Mouse (Mus musculus) embryonic facial prominence, embryonic 14.5 days (tissue): ENCODE results near the gene Ptprm. TPM values are rescaled to one million over a fixed set of nuclear protein-coding genes. Genes with fewer than 3 reads are reported as not detected.

Experiments used
- ATAC-seq: fragments of 200-750 bp; cut with Nextera tagmentation; 2 replicates; pipeline ENCODE4 v1.8.0; 2017; ENCODE audit warnings: low read depth, moderate number of reproducible peaks, moderate TSS enrichment
- DNase-seq: peaks from one replicate; pipeline ENCODE4 v3.0.0-alpha.2; 2015; ENCODE audit warnings: low spot score
- H3K27ac ChIP-seq: fragments of 300-500 bp; sonication (generic); replicated peaks from 2 replicates; pipeline ENCODE4 v1.5.1; 2014; ENCODE audit warnings: low read depth, mild to moderate bottlenecking, low read length, moderate library complexity
- H3K27me3 ChIP-seq: fragments of 300-500 bp; sonication (generic); replicated peaks from 2 replicates; pipeline ENCODE4 v1.6.1; 2014; ENCODE audit warnings: low read length; ENCODE audit not compliant: control insufficient read depth, insufficient read depth
- H3K36me3 ChIP-seq: fragments of 300-500 bp; sonication (generic); 2 replicates; pipeline ENCODE4 v1.6.1; 2014; ENCODE audit warnings: low read length, mixed read lengths; ENCODE audit not compliant: control insufficient read depth, insufficient read depth
- H3K4me1 ChIP-seq: fragments of 300-500 bp; sonication (generic); 2 replicates; pipeline ENCODE4 v1.6.1; 2014; ENCODE audit warnings: antibody characterized with exemption, low read length; ENCODE audit not compliant: control insufficient read depth, insufficient read depth
- H3K4me2 ChIP-seq: fragments of 300-500 bp; sonication (generic); 2 replicates; pipeline ENCODE4 v1.6.1; 2014; ENCODE audit warnings: low read depth, mild to moderate bottlenecking, low read length, moderate library complexity, mixed read lengths
- H3K4me3 ChIP-seq: fragments of 300-500 bp; sonication (generic); 2 replicates; pipeline ENCODE4 v1.5.1; 2014; ENCODE audit warnings: low read depth, mild to moderate bottlenecking, low read length
- H3K9ac ChIP-seq: fragments of 300-500 bp; sonication (generic); 2 replicates; pipeline ENCODE4 v1.6.1; 2014; ENCODE audit warnings: low read depth, mild to moderate bottlenecking, low read length, moderate library complexity, mixed read lengths
- H3K9me3 ChIP-seq: fragments of 300-500 bp; sonication (generic); 2 replicates; pipeline ENCODE4 v1.6.1; 2016; ENCODE audit warnings: low read length; ENCODE audit not compliant: control insufficient read depth
- WGBS: fragments of 180-500 bp; shearing (Covaris S2); extraction: QIAGEN DNeasy Blood & Tissue Kit; methylation state at CpG from one replicate; pipeline ENCODE4 v1.1.7; 2014; 5-methylcytosine and 5-hydroxymethylcytosine counted together
- polyA plus RNA-seq: library from polyadenylated mRNA; unstranded; fragments of >200 nt; fragmentation: Nextera tagmentation; extraction: Ambion mirVana; gene quantifications from 2 replicates; pipeline ENCODE4 v1.2.1, GENCODE M21; 2014

Gene Ptprm
- 20.4 and 22.3 TPM in 2 replicates for polyA plus RNA-seq

DNA sequence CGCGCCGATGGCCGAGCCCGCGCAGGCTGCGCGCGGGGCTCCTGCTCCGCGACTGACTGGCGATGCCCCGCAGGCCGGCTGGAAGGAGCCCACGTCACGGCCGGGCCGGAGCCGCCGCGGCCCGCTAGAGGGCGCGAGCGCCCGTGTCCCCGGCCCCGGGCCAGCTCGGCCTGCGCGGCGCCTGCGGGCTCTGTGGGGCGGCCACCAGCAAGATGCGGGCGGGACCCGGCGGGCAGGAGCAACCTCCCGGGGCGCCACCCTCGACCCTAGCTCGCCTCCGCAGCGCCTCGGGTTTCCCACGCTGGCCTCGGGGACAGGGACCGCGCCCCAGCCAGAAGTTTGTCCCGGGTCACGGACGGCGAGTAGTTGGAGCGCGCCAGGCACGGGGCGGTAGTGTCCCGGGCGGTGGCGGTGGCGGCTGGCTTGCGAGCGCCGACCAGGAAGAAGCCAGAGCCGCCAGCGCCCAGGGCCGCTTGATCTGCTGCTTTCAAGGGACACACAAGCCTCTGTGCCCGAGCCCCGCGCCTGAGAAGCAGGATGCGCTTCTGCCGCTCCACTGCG lies at the start of gene Ptprm:
Gene Ptprm (minus strand): TSS at position 7 of the 561 bp plus-strand sequence.
- H3K27ac ChIP-seq: peak within 1 kb of the TSS; percentile 55
- ATAC-seq: peak; percentile 95
- no peaks in the 10 kb centered on the region for H3K9me3 ChIP-seq
- peak within 1 kb of the TSS; percentile 77 for H3K4me3 ChIP-seq
- peak; percentile 86 for DNase-seq
- peaks cover 12% of the 10 kb centered on the region for H3K27me3 ChIP-seq
- peak within 1 kb of the TSS; percentile 90 for H3K4me2 ChIP-seq
- no peaks in the 10 kb centered on the region for H3K36me3 ChIP-seq
- WGBS: 0% methylated on average over 23 of the region's 73 CpGs
- peak within 1 kb of the TSS; percentile 87 for H3K9ac ChIP-seq
- peaks cover 10% of the 10 kb centered on the region for H3K4me1 ChIP-seq

GRCm38 (mm10) chr17:67396205-67396604 lies 41.9 kb upstream of the Ptprm start:
- no peak for ATAC-seq
- Histone ChIP-seq H3K9ac (no peak overlapping the region), H3K4me1 (no peaks in the 10 kb centered on the region), H3K36me3 (no peaks in the 10 kb centered on the region), H3K4me3 (no peak overlapping the region), H3K27ac (no peak overlapping the region), H3K27me3 (no peaks in the 10 kb centered on the region), H3K4me2 (no peak overlapping the region), H3K9me3 (no peaks in the 10 kb centered on the region)
- no peak for DNase-seq
- WGBS: 69% methylated on average over 2 of the region's 2 CpGs

GRCm38 (mm10) chr17:67390851-67391250 lies 36.6 kb upstream of the Ptprm start:
- Histone ChIP-seq H3K36me3 (no peaks in the 10 kb centered on the region), H3K9me3 (no peaks in the 10 kb centered on the region), H3K9ac (no peak overlapping the region), H3K4me1 (no peaks in the 10 kb centered on the region), H3K4me2 (no peak overlapping the region), H3K27ac (no peak overlapping the region), H3K27me3 (no peaks in the 10 kb centered on the region), H3K4me3 (no peak overlapping the region)
- DNase-seq: no peak
- WGBS: 49% methylated on average over 5 of the region's 5 CpGs
- no peak for ATAC-seq

- ATAC-seq: no peak
- H3K4me1 ChIP-seq: no peaks in the 10 kb centered on the region
- no peak overlapping the region for H3K27ac ChIP-seq
- H3K4me2 ChIP-seq: no peak overlapping the region
- no peak for DNase-seq
- H3K4me3 ChIP-seq: no peak overlapping the region
- H3K27me3 ChIP-seq: no peaks in the 10 kb centered on the region
- no peaks in the 10 kb centered on the region for H3K9me3 ChIP-seq
- 71% methylated on average over 7 of the region's 7 CpGs for WGBS
- no peak overlapping the region for H3K9ac ChIP-seq
- no peaks in the 10 kb centered on the region for H3K36me3 ChIP-seq
Measured at GRCm38 (mm10) chr17:67388171-67388570, 33.9 kb upstream of the Ptprm start.

DNA sequence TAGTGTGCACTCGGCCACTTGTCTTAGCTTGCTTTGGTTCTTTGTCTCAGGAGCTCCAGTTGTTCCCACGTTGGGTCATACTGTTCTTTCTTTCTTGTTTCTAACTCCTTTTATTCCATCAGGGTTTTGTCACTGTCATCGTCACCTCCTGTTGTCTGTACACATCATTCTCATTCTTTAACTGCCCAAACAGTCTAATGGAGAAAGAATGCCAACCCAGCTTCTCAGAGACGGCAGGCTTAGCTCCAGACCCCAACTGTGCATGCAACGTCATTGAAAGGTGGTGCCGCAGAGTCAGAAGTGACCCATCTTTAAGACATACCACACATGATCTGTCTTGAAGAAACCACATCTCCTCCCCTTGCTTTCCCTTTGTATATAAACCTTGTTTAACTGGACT lies 31.0 kb upstream of the Ptprm start:
- H3K9me3 ChIP-seq: no peaks in the 10 kb centered on the region
- DNase-seq (no peak), ATAC-seq (no peak)
- H3K4me1 ChIP-seq: no peaks in the 10 kb centered on the region
- no peaks in the 10 kb centered on the region for H3K27me3 ChIP-seq
- H3K9ac ChIP-seq: no peak overlapping the region
- no peak overlapping the region for H3K4me2 ChIP-seq
- H3K27ac ChIP-seq: no peak overlapping the region
- 69% methylated on average over 6 of the region's 6 CpGs for WGBS
- no peak overlapping the region for H3K4me3 ChIP-seq
- no peaks in the 10 kb centered on the region for H3K36me3 ChIP-seq

DNA sequence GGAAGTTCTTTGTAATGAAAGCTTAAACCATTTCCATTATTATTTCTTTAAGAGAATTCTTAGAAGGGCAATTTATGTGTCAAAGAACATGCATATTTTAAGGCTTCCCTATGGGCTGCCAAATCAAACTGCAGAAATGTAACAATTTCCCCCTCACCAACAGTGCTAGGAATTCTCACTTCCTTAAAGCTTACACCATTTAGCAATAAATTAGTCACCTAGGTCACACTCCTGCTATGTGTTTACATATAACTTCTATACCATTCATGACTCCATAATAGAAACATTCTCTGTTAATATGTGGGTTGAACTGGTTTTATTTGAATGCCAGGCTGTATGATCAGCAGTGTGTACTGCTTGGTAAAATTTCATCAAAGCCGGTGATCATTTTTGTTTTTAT lies 29.4 kb upstream of the Ptprm start:
- DNase-seq (no peak), ATAC-seq (no peak)
- WGBS: 86% methylated on average over 1 of the region's 1 CpGs
- Histone ChIP-seq H3K9ac (no peak overlapping the region), H3K4me3 (no peak overlapping the region), H3K36me3 (no peaks in the 10 kb centered on the region), H3K9me3 (no peaks in the 10 kb centered on the region), H3K27ac (no peak overlapping the region), H3K27me3 (no peaks in the 10 kb centered on the region), H3K4me2 (no peak overlapping the region), H3K4me1 (no peaks in the 10 kb centered on the region)

DNA sequence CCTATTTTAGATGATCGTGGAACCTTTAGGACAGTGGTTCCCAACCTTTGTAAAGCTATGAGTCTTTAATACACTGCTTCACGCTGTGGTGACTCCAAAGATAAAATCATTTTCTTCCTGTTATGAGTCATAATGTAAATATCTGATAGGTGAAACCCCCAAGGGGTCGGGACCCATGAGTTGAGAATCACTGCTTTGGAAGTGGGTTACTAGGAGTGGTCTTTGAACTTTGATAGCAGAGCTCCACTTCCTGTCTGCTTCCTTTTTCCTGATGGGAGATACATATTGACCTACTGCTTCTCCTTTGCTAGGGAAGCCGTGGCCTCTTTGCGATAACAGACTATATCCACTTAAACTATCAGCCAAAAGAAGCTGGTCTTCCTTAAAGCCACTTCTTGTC lies 27.4 kb upstream of the Ptprm start:
- ATAC-seq (no peak), DNase-seq (no peak)
- no peak overlapping the region for H3K4me2 ChIP-seq
- no peaks in the 10 kb centered on the region for H3K27me3 ChIP-seq
- no peaks in the 10 kb centered on the region for H3K36me3 ChIP-seq
- H3K4me1 ChIP-seq: no peaks in the 10 kb centered on the region
- 77% methylated on average over 5 of the region's 5 CpGs for WGBS
- H3K9me3 ChIP-seq: no peaks in the 10 kb centered on the region
- no peak overlapping the region for H3K27ac ChIP-seq
- H3K4me3 ChIP-seq: no peak overlapping the region
- H3K9ac ChIP-seq: no peak overlapping the region

GRCm38 (mm10) chr17:67367866-67368265 lies 13.6 kb upstream of the Ptprm start:
- Histone ChIP-seq H3K36me3 (no peaks in the 10 kb centered on the region), H3K9ac (no peak overlapping the region), H3K4me3 (no peak overlapping the region), H3K27ac (no peak overlapping the region), H3K9me3 (no peaks in the 10 kb centered on the region), H3K27me3 (no peaks in the 10 kb centered on the region), H3K4me1 (no peaks in the 10 kb centered on the region), H3K4me2 (no peak overlapping the region)
- DNase-seq (no peak), ATAC-seq (no peak)
- 84% methylated on average over 7 of the region's 7 CpGs for WGBS

DNA sequence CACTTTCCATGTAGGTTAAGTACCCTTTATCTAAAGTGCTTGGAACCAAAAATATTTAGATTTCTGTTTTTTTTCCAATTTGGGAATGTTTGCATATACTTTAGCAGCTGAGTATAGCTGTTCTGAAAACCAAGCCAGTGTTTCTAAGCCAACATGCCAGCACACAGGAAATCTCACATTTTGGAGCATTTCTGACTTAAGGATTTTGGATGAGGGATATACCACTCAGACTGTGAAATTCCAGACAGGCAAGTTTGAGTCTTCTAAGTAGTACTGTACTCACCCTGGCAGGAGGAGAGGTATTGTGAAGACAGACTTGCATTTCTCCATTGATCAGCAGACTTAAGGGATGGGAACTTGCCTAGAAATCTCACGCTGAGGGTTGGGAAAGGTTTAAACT lies 10.2 kb upstream of the Ptprm start:
- Histone ChIP-seq H3K27ac (no peak overlapping the region), H3K4me1 (no peaks in the 10 kb centered on the region), H3K36me3 (no peaks in the 10 kb centered on the region), H3K4me2 (no peak overlapping the region), H3K27me3 (no peaks in the 10 kb centered on the region), H3K9ac (no peak overlapping the region), H3K9me3 (no peaks in the 10 kb centered on the region), H3K4me3 (no peak overlapping the region)
- 58% methylated on average over 1 of the region's 1 CpGs for WGBS
- ATAC-seq (no peak), DNase-seq (no peak)
